Mouse (Mus musculus): ENCODE data around the gene Slc25a1. TPM values are rescaled to one million over a fixed set of nuclear protein-coding genes. Genes with fewer than 3 reads are reported as not detected.

The Slc25a1 gene
- total and polyA plus RNA-seq, 3 experiments = 113 to 141 (median 134) TPM

DNA sequence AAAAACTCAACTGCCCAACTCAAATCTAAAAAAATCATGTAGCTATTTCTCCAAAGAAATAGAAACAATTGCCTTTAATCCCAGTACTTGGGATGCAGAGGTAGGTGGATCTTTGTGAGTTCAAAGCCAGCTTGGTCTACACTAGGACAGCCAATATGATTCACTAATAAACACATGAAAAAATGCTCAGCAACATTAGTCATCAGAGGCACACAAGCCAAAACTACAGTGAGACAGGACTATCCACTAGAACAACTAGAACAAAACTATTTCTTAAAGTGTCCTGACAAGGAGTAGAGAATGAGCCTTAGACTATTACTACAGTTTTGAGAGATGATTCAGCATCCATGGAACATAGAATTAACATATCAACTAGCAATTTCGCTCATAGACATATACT, 51.9 kb downstream of the Slc25a1 start:
- Histone ChIP-seq H3K79me2 (replicated peaks; ENCODE audit: control insufficient read depth, extremely low read depth, insufficient read depth, poor library complexity, severe bottlenecking) (peaks cover 32% of the 10 kb centered on the region), H3K36me3 (replicated peaks in 1 of 2; ENCODE audit: control insufficient read depth in 1 of 2, insufficient read depth in 1 of 2, low read length in 1 of 2) (peaks cover 22 to 80% of the 10 kb centered on the region in 2 experiments), H3K27ac (ENCODE audit: insufficient read depth, low read depth) (no peak overlapping the region), H3K27me3 (replicated peaks) (no peaks in the 10 kb centered on the region), H3K4me3 (replicated peaks in 1 of 3; ENCODE audit: low read depth in 2 of 3, low read length in 2 of 3, poor library complexity in 1 of 3) (no peak overlapping the region), H3K9me3 (replicated peaks; ENCODE audit: low read length) (peaks cover 11% of the 10 kb centered on the region), H3K9ac (ENCODE audit: insufficient read depth, low read depth) (no peak overlapping the region), H3K4me2 (ENCODE audit: insufficient read depth, low read depth, poor library complexity, severe bottlenecking) (no peak overlapping the region), H3K4me1 (ENCODE audit: control insufficient read depth in 1 of 2, insufficient read depth in 2 of 2) (peaks cover 0 to 3% of the 10 kb centered on the region in 2 experiments; a peak in 1 of 4 replicates)
- no peak for DNase-seq (ENCODE audit: extremely low read depth)
- dilution Hi-C loops (cut with MboI; ENCODE audit: extremely low pct_ligation_motif_present, extremely low pct_unique_long_range_greater_than_20kb, low sequenced_read_pairs) (no loop called here), in situ Hi-C loops (cut with MboI; ENCODE audit: low pct_ligation_motif_present, low pct_unique_long_range_greater_than_20kb, low sequenced_read_pairs) (no loop called here)
- no peak for TF ChIP-seq ZKSCAN1 (IDR thresholded peaks at IDR 0.05; ENCODE audit: borderline replicate concordance, low read depth, low read length)
- no peak for TF ChIP-seq EP300 (IDR thresholded peaks at IDR 0.05; ENCODE audit: low read length)
- TF ChIP-seq IRF4 (IDR thresholded peaks at IDR 0.05; ENCODE audit: low read depth, low read length) = no peak
- TF ChIP-seq RAD21 (IDR thresholded peaks at IDR 0.05; ENCODE audit: low read depth, low read length) = no peak
- no peak for TF ChIP-seq TCF12 (IDR thresholded peaks at IDR 0.05; ENCODE audit: low read depth, low read length)
- no peak for TF ChIP-seq E2F4 (IDR thresholded peaks at IDR 0.05; ENCODE audit: insufficient replicate concordance, low read depth, low read length)
- no peak for TF ChIP-seq RCOR1 (conservative IDR thresholded peaks at IDR 0.05; ENCODE audit: low read depth, low read length)
- TF ChIP-seq MYC (IDR thresholded peaks at IDR 0.05; ENCODE audit: low read depth, low read length) = no peak

Other genes starting within 250 kb of the Slc25a1 start
- gene Med15, start 195.3 kb downstream of the Slc25a1 start, total RNA-seq (2012; rRNA removed) = 40.1 and 42.6 TPM in 2 replicates
- gene Med15, start 195.3 kb downstream of the Slc25a1 start, total RNA-seq (2014; rRNA removed) = 17.2 and 20.1 TPM in 2 replicates
- gene Med15, start 195.3 kb downstream of the Slc25a1 start, polyA plus RNA-seq (2012; ENCODE audit: insufficient read length, low read depth) = 65.2 and 78.1 TPM in 2 replicates
- not detected in 2 replicates for gene Klhl22, start 168.6 kb downstream of the Slc25a1 start, total RNA-seq (2012; rRNA removed)
- not detected in 2 replicates for gene Klhl22, start 168.6 kb downstream of the Slc25a1 start, total RNA-seq (2014; rRNA removed)
- gene Klhl22, start 168.6 kb downstream of the Slc25a1 start, polyA plus RNA-seq (2012; ENCODE audit: insufficient read length, low read depth) = not detected in 2 replicates
- not detected in 2 replicates for gene Scarf2, start 130.9 kb downstream of the Slc25a1 start, total RNA-seq (2012; rRNA removed)
- gene Scarf2, start 130.9 kb downstream of the Slc25a1 start, total RNA-seq (2014; rRNA removed) = not detected in 2 replicates
- not detected in 2 replicates for gene Scarf2, start 130.9 kb downstream of the Slc25a1 start, polyA plus RNA-seq (2012; ENCODE audit: insufficient read length, low read depth)
- 0.08 TPM in 1 of 2 replicates, not detected in the other for gene B830017H08Rik, start 95.1 kb downstream of the Slc25a1 start, total RNA-seq (2012; rRNA removed)
- gene B830017H08Rik, start 95.1 kb downstream of the Slc25a1 start, total RNA-seq (2014; rRNA removed) = not detected in 2 replicates
- gene B830017H08Rik, start 95.1 kb downstream of the Slc25a1 start, polyA plus RNA-seq (2012; ENCODE audit: insufficient read length, low read depth) = not detected in 2 replicates
- 1.6 and 1.9 TPM in 2 replicates for gene Car15, start 89.9 kb downstream of the Slc25a1 start, total RNA-seq (2012; rRNA removed)
- gene Car15, start 89.9 kb downstream of the Slc25a1 start, total RNA-seq (2014; rRNA removed) = 1.5 TPM in 2 replicates
- 2.5 and 3.9 TPM in 2 replicates for gene Car15, start 89.9 kb downstream of the Slc25a1 start, polyA plus RNA-seq (2012; ENCODE audit: insufficient read length, low read depth)
- 0.21 and 0.42 TPM in 2 replicates for gene Gm20518, start 36.5 kb downstream of the Slc25a1 start, total RNA-seq (2012; rRNA removed)
- 0.16 and 0.18 TPM in 2 replicates for gene Gm20518, start 36.5 kb downstream of the Slc25a1 start, total RNA-seq (2014; rRNA removed)
- gene Gm20518, start 36.5 kb downstream of the Slc25a1 start, polyA plus RNA-seq (2012; ENCODE audit: insufficient read length, low read depth) = 0.68 and 0.91 TPM in 2 replicates
- 0.04 TPM in 1 of 2 replicates, not detected in the other for gene Tssk1, start 34.0 kb downstream of the Slc25a1 start, total RNA-seq (2012; rRNA removed)
- not detected in 2 replicates for gene Tssk1, start 34.0 kb downstream of the Slc25a1 start, total RNA-seq (2014; rRNA removed)
- 0.15 and 0.16 TPM in 2 replicates for gene Tssk1, start 34.0 kb downstream of the Slc25a1 start, polyA plus RNA-seq (2012; ENCODE audit: insufficient read length, low read depth)
- 48.0 and 52.5 TPM in 2 replicates for gene Dgcr2, start 29.7 kb downstream of the Slc25a1 start, total RNA-seq (2012; rRNA removed)
- 36.9 and 41.5 TPM in 2 replicates for gene Dgcr2, start 29.7 kb downstream of the Slc25a1 start, total RNA-seq (2014; rRNA removed)
- 45.2 and 54.8 TPM in 2 replicates for gene Dgcr2, start 29.7 kb downstream of the Slc25a1 start, polyA plus RNA-seq (2012; ENCODE audit: insufficient read length, low read depth)
- not detected in 2 replicates for gene Tssk2, start 29.6 kb downstream of the Slc25a1 start, total RNA-seq (2012; rRNA removed)
- gene Tssk2, start 29.6 kb downstream of the Slc25a1 start, total RNA-seq (2014; rRNA removed) = not detected in 2 replicates
- gene Tssk2, start 29.6 kb downstream of the Slc25a1 start, polyA plus RNA-seq (2012; ENCODE audit: insufficient read length, low read depth) = 0.21 TPM in 1 of 2 replicates, not detected in the other
- 33.1 and 36.7 TPM in 2 replicates for gene Ess2, start 16.9 kb downstream of the Slc25a1 start, total RNA-seq (2012; rRNA removed)
- 31.1 and 31.4 TPM in 2 replicates for gene Ess2, start 16.9 kb downstream of the Slc25a1 start, total RNA-seq (2014; rRNA removed)
- gene Ess2, start 16.9 kb downstream of the Slc25a1 start, polyA plus RNA-seq (2012; ENCODE audit: insufficient read length, low read depth) = 37.0 and 38.7 TPM in 2 replicates
- gene Gsc2, start 13.2 kb downstream of the Slc25a1 start, total RNA-seq (2012; rRNA removed) = not detected in 2 replicates
- gene Gsc2, start 13.2 kb downstream of the Slc25a1 start, total RNA-seq (2014; rRNA removed) = not detected in 2 replicates
- not detected in 2 replicates for gene Gsc2, start 13.2 kb downstream of the Slc25a1 start, polyA plus RNA-seq (2012; ENCODE audit: insufficient read length, low read depth)
- not detected in 2 replicates for gene Vpreb2, start 52.2 kb upstream of the Slc25a1 start, total RNA-seq (2012; rRNA removed)
- gene Vpreb2, start 52.2 kb upstream of the Slc25a1 start, total RNA-seq (2014; rRNA removed) = not detected in 2 replicates
- 0.54 TPM in 1 of 2 replicates, not detected in the other for gene Vpreb2, start 52.2 kb upstream of the Slc25a1 start, polyA plus RNA-seq (2012; ENCODE audit: insufficient read length, low read depth)
- gene Dgcr6, start 124.6 kb upstream of the Slc25a1 start, total RNA-seq (2012; rRNA removed) = 38.5 and 41.5 TPM in 2 replicates
- 13.0 and 14.6 TPM in 2 replicates for gene Dgcr6, start 124.6 kb upstream of the Slc25a1 start, total RNA-seq (2014; rRNA removed)
- 32.4 and 40.3 TPM in 2 replicates for gene Dgcr6, start 124.6 kb upstream of the Slc25a1 start, polyA plus RNA-seq (2012; ENCODE audit: insufficient read length, low read depth)
- 13.0 and 17.0 TPM in 2 replicates for gene Prodh, start 162.0 kb upstream of the Slc25a1 start, total RNA-seq (2012; rRNA removed)
- 1.3 and 2.1 TPM in 2 replicates for gene Prodh, start 162.0 kb upstream of the Slc25a1 start, total RNA-seq (2014; rRNA removed)
- gene Prodh, start 162.0 kb upstream of the Slc25a1 start, polyA plus RNA-seq (2012; ENCODE audit: insufficient read length, low read depth) = 1.4 and 1.7 TPM in 2 replicates
- gene Rtn4r, start 199.4 kb upstream of the Slc25a1 start, total RNA-seq (2012; rRNA removed) = not detected in 2 replicates
- gene Rtn4r, start 199.4 kb upstream of the Slc25a1 start, total RNA-seq (2014; rRNA removed) = not detected in 2 replicates
- gene Rtn4r, start 199.4 kb upstream of the Slc25a1 start, polyA plus RNA-seq (2012; ENCODE audit: insufficient read length, low read depth) = not detected in 2 replicates